Mouse (Mus musculus): ENCODE results near the gene Bbs9. TPM values are rescaled to one million over a fixed set of nuclear protein-coding genes. Genes with fewer than 3 reads are reported as not detected.

The Bbs9 gene
- total RNA-seq, 4 experiments from 2014 or later = 13.9 to 15.2 (median 14.9) TPM

GRCm38 (mm10) chr9:22632800-22633485, 157.4 kb downstream of the Bbs9 start:
- DNase-seq (ENCODE audit: low spot score) = peak; percentile 51

DNA sequence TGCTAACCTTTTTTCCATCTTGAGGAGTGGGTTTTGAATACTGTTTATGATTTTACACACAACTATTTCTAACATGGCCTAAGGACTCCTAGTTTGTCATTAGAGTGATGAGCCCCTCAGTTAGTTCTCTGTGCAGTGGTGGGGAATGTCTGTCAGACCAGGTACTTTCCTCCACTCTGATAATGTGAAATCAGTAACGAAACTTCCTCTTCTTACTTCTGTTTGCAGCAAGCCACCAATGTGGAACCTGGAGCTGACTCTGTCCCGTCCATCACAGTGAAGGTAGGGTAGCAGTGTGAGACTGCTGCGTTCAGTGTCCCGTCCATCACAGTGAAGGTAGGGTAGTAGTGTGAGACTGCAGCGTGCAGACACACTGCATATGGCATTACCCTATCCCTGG, 163.0 kb downstream of the Bbs9 start:
- DNase-seq (ENCODE audit: low spot score) = no peak

- DNase-seq (ENCODE audit: low spot score) = no peak
Observed at GRCm38 (mm10) chr9:22640683-22641431, 165.3 kb downstream of the Bbs9 start.

GRCm38 (mm10) chr9:22645844-22646390, 170.4 kb downstream of the Bbs9 start:
- no peak for DNase-seq (ENCODE audit: low spot score)

DNA sequence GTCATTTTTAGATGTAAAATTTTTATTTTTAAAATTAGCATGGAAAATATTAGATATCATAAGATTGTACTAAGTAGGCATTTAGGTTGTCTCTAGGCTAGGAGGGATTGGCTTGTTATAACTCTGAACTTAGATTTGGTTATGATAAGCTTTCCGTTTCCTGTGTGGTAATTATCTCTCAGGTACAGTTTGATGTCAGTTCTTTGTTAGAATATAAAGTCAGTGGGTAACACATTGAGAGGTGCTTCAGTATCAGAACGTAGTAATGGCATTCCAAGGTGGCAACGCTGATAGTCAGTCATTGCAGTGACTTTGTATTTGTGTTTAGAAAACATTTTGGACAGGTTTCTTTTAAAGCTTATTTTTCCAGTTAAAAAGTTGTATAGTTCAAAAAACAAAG, 170.9 kb downstream of the Bbs9 start:
- DNase-seq (ENCODE audit: low spot score) = no peak

GRCm38 (mm10) chr9:22648163-22648562, 172.6 kb downstream of the Bbs9 start:
- no peak for DNase-seq (ENCODE audit: low spot score)

DNA sequence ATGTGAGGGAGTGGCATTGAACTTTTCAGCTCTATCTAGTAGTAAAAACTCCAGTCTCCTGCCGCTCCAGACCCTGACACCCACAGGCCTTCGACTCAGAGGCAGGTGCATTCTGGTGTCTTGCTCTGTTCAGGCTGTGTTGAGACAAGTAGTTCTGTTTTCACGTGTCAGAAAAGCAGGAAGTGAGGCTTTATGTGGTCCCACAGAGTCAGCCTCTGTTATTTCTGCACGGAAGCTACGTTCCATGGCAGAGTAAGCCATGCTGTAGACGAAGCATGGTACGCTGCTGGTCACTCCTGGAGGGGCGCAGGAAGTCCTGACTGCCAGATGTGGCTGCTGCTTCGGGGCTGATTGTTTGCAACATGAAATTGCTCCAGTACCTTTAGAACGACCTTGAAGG, 174.1 kb downstream of the Bbs9 start:
- DNase-seq (ENCODE audit: low spot score) = no peak

- no peak for DNase-seq (ENCODE audit: low spot score)
Observed at GRCm38 (mm10) chr9:22650781-22651180, 175.3 kb downstream of the Bbs9 start.

GRCm38 (mm10) chr9:22651619-22652018, 176.1 kb downstream of the Bbs9 start:
- DNase-seq (ENCODE audit: low spot score) = no peak

GRCm38 (mm10) chr9:22654726-22655393, 179.3 kb downstream of the Bbs9 start:
- no peak for DNase-seq (ENCODE audit: low spot score)

DNA sequence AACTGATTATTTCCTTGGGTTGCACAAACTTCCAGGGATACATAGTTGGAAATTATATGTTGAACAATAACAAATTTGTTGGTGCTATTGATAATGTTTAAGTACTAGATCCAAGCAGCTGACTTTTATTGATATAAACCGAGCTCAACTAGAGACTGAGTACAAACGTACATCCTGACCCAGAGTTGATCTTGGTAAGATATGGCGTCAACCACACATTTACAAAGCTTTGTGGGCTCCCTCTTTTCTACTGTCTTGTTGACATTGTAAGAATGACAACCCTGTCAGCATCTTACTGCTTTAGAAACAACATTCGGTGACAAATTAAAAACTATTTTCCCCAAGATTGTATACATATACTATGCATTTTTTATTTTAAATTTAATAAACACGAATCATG, 181.7 kb downstream of the Bbs9 start:
- no peak for DNase-seq (ENCODE audit: low spot score)

DNA sequence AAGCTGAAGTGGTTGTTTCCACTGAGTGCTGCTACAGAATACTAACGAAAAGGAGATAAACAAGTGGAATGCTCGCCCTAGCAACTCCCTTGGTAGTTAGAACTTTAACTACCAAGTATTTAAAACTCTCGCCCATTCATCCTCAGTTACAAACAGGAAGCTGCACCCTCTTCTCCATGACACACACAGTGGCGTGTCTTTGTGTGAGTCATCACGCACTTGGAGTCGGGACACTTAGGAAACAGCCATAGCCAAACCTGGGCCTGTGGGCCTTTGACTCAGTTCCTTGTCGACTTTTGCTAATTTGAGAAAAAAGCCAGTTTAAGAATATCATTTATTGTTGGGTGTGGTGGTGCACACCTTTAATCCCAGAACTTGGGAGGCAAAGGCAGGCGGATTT, 189.6 kb downstream of the Bbs9 start:
- DNase-seq (ENCODE audit: low spot score) = no peak

DNA sequence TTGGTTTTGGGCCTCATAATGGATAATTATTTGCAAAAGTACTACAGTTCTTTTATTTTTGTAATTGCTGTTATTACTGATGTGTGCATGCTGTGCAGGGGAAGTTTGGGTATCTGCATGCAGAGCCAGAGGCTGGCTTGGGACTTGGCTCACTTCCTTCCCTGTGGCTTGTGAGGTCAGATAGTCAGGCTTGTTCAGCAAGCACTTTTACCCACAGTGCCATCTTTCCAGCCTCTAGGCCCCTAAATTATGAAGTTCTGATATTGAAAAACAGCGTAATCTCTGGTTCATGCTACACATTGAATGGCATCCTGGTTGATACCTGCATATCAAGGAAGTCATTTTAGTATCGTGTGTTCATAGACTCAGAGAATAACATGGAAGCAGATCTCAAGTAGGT, 197.4 kb downstream of the Bbs9 start:
- DNase-seq (ENCODE audit: low spot score) = peak; percentile 16

- DNase-seq (ENCODE audit: low spot score) = no peak
Observed at GRCm38 (mm10) chr9:22677132-22677829, 201.8 kb downstream of the Bbs9 start.

DNA sequence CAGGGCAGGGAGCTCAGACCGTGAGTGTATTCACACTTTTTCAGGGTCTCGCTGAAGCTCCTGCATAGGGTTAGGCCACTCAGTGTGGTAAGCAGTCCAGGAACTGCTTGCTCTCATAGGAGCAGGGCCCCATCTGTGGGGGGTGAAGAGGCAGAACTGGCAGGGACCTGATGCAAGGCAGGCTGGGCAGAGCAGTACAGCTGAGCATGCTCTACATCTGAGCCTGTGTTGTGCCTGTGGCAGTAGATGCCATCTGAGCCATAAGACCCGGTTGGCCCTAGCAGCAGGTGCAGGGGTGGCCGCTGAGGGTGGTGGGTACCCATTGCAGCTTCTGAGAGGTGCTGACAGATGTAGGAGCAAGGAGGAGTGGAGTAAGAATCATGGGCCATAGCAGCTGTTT, 202.5 kb downstream of the Bbs9 start:
- DNase-seq (ENCODE audit: low spot score) = no peak

DNA sequence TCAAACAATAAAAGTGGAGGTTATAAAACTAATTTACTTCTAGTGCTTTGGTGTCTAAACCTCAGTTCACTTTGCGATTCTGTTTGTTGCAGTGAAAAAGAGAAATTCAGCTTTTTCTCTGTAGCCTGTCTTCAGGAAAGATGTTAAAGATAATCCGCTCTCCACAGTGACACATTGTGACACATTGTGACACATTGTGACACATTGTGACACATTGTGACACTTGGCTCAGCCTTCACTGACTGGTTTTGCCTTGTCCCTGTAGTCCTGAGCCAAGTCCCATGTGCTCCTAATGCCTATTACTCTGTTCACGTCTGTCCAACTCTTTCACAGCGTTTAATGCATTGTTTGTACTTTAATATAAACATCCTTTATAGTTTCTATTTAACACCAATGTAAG, 203.0 kb downstream of the Bbs9 start:
- no peak for DNase-seq (ENCODE audit: low spot score)

GRCm38 (mm10) chr9:22679485-22679884, 204.0 kb downstream of the Bbs9 start:
- DNase-seq (ENCODE audit: low spot score) = no peak

- no peak for DNase-seq (ENCODE audit: low spot score)
Observed at GRCm38 (mm10) chr9:22680031-22680430, 204.5 kb downstream of the Bbs9 start.

- DNase-seq (ENCODE audit: low spot score) = no peak
Observed at GRCm38 (mm10) chr9:22680484-22680883, 205.0 kb downstream of the Bbs9 start.

GRCm38 (mm10) chr9:22683786-22684185, 208.3 kb downstream of the Bbs9 start:
- DNase-seq (ENCODE audit: low spot score) = no peak

GRCm38 (mm10) chr9:22686765-22687472, 211.4 kb downstream of the Bbs9 start:
- no peak for DNase-seq (ENCODE audit: low spot score)
